Mouse (Mus musculus) stomach, postnatal 0 days (tissue): Measurements from ENCODE around the gene Hprt. TPM values are rescaled to one million over a fixed set of nuclear protein-coding genes. Genes with fewer than 3 reads are reported as not detected.

Experiments
- ATAC-seq: fragments of 200-750 bp; cut with Nextera tagmentation; 2 replicates; pipeline ENCODE4 v1.8.0; 2017; ENCODE audit not compliant: low FRiP score, low TSS enrichment
- DNase-seq: peaks from one replicate; pipeline ENCODE4 v3.0.0-alpha.2; 2016; ENCODE audit warnings: low spot score
- H3K27ac ChIP-seq: fragments of 300-500 bp; sonication (generic); replicated peaks from 2 replicates; pipeline ENCODE4 v1.5.1; 2014; ENCODE audit warnings: mild to moderate bottlenecking, control low read depth
- H3K27me3 ChIP-seq: fragments of 300-500 bp; sonication (generic); 2 replicates; pipeline ENCODE4 v1.6.1; 2014; ENCODE audit warnings: low read length; ENCODE audit not compliant: control insufficient read depth, insufficient read depth
- H3K36me3 ChIP-seq: fragments of 300-500 bp; sonication (generic); 2 replicates; pipeline ENCODE4 v1.6.1; 2014; ENCODE audit warnings: low read length, mixed read lengths; ENCODE audit not compliant: control insufficient read depth, insufficient read depth
- H3K4me1 ChIP-seq: fragments of 300-500 bp; sonication (generic); replicated peaks from 2 replicates; pipeline ENCODE4 v1.6.1; 2014; ENCODE audit warnings: antibody characterized with exemption; ENCODE audit not compliant: control insufficient read depth, insufficient read depth
- H3K4me2 ChIP-seq: fragments of 300-500 bp; sonication (generic); replicated peaks from 2 replicates; pipeline ENCODE4 v1.6.1; 2014; ENCODE audit warnings: low read depth, mild to moderate bottlenecking, control low read depth, moderate library complexity
- H3K4me3 ChIP-seq: fragments of 300-500 bp; sonication (generic); 2 replicates; pipeline ENCODE4 v1.5.1; 2014; ENCODE audit warnings: low read depth, low read length, control low read depth
- H3K9ac ChIP-seq: fragments of 300-500 bp; sonication (generic); 2 replicates; pipeline ENCODE4 v1.6.1; 2014; ENCODE audit warnings: mild to moderate bottlenecking, low read length, control low read depth, mixed read lengths
- H3K9me3 ChIP-seq: fragments of 300-500 bp; sonication (generic); 2 replicates; pipeline ENCODE4 v1.6.1; 2016; ENCODE audit warnings: low read length; ENCODE audit not compliant: control insufficient read depth
- CTCF ChIP-seq: IDR thresholded peaks from 2 replicates; pipeline ENCODE4 v1.5.1; 2016; ENCODE audit warnings: antibody characterized with exemption, low read depth, mild to moderate bottlenecking, moderate library complexity
- EP300 ChIP-seq: optimal IDR thresholded peaks from 2 replicates; pipeline ENCODE3; 2016; ENCODE audit warnings: antibody characterized with exemption
- WGBS: fragments of 180-500 bp; shearing (Covaris S2); extraction: QIAGEN DNeasy Blood & Tissue Kit; methylation state at CpG from one replicate; pipeline ENCODE4 v1.1.7; 2014; 5-methylcytosine and 5-hydroxymethylcytosine counted together
- polyA plus RNA-seq: library from polyadenylated mRNA; unstranded; fragments of >200 nt; fragmentation: Nextera tagmentation; extraction: Ambion mirVana; gene quantifications from 2 replicates; pipeline ENCODE4 v1.2.1, GENCODE M21; 2015

Gene Hprt
- polyA plus RNA-seq = 251 and 254 TPM in 2 replicates

GRCm38 (mm10) chrX:52987905-52988783 lies at the start of gene Hprt:
Hprt (plus strand) TSS chrX:52988137.
- TF ChIP-seq EP300 (no peak), CTCF (0 out of 2 replicates have a peak, but pooled peaks have one; percentile 3)
- Histone ChIP-seq H3K27me3 (no peaks in the 10 kb centered on the region), H3K27ac (peak within 1 kb of the TSS; percentile 97), H3K4me1 (no peaks in the 10 kb centered on the region), H3K4me3 (peak within 1 kb of the TSS; percentile 62), H3K9ac (peak within 1 kb of the TSS; percentile 88), H3K9me3 (no peaks in the 10 kb centered on the region), H3K4me2 (peak within 1 kb of the TSS; percentile 52), H3K36me3 (no peaks in the 10 kb centered on the region)
- ATAC-seq = peak; percentile 96
- 14% methylated on average over 60 of the region's 72 CpGs for WGBS
- peak; percentile 91 for DNase-seq

GRCm38 (mm10) chrX:52945509-52945908 lies 42.4 kb upstream of the Hprt start:
- no peak overlapping the region for H3K9ac ChIP-seq
- no peak overlapping the region for H3K4me3 ChIP-seq
- TF ChIP-seq CTCF (no peak), EP300 (no peak)
- no peak overlapping the region for H3K4me2 ChIP-seq
- H3K4me1 ChIP-seq = no peaks in the 10 kb centered on the region
- H3K36me3 ChIP-seq = no peaks in the 10 kb centered on the region
- no peak for ATAC-seq
- no peak for DNase-seq
- 83% methylated on average over 5 of the region's 5 CpGs for WGBS
- no peak overlapping the region for H3K27ac ChIP-seq
- H3K27me3 ChIP-seq = no peaks in the 10 kb centered on the region
- no peaks in the 10 kb centered on the region for H3K9me3 ChIP-seq

GRCm38 (mm10) chrX:52949713-52950112 lies 38.2 kb upstream of the Hprt start:
- no peak overlapping the region for H3K27ac ChIP-seq
- H3K36me3 ChIP-seq = no peaks in the 10 kb centered on the region
- no peaks in the 10 kb centered on the region for H3K27me3 ChIP-seq
- H3K4me2 ChIP-seq = no peak overlapping the region
- H3K4me1 ChIP-seq = no peaks in the 10 kb centered on the region
- no peak overlapping the region for H3K9ac ChIP-seq
- TF ChIP-seq CTCF (peak; percentile 65), EP300 (no peak)
- no peak for ATAC-seq
- H3K4me3 ChIP-seq = no peak overlapping the region
- WGBS = 57% methylated on average over 2 of the region's 2 CpGs
- DNase-seq = no peak
- no peaks in the 10 kb centered on the region for H3K9me3 ChIP-seq

- H3K27ac ChIP-seq = no peak overlapping the region
- ATAC-seq (no peak), DNase-seq (no peak)
- no peak overlapping the region for H3K9ac ChIP-seq
- H3K4me3 ChIP-seq = no peak overlapping the region
- H3K4me1 ChIP-seq = no peaks in the 10 kb centered on the region
- no peaks in the 10 kb centered on the region for H3K27me3 ChIP-seq
- no peak overlapping the region for H3K4me2 ChIP-seq
- no peaks in the 10 kb centered on the region for H3K36me3 ChIP-seq
- TF ChIP-seq CTCF = no peak
- TF ChIP-seq EP300 = no peak
- WGBS = 77% methylated on average over 4 of the region's 4 CpGs
- H3K9me3 ChIP-seq = no peaks in the 10 kb centered on the region
Observed at GRCm38 (mm10) chrX:52956942-52957341, 31.0 kb upstream of the Hprt start.

- DNase-seq = no peak
- TF ChIP-seq CTCF = no peak
- no peak for TF ChIP-seq EP300
Observed at GRCm38 (mm10) chrX:52961559-52962110, 26.3 kb upstream of the Hprt start.

GRCm38 (mm10) chrX:52965149-52965548 lies 22.8 kb upstream of the Hprt start:
- H3K9me3 ChIP-seq = no peaks in the 10 kb centered on the region
- ATAC-seq = no peak
- no peak overlapping the region for H3K4me3 ChIP-seq
- no peak for TF ChIP-seq EP300
- TF ChIP-seq CTCF = no peak
- H3K9ac ChIP-seq = no peak overlapping the region
- 87% methylated on average over 2 of the region's 2 CpGs for WGBS
- no peaks in the 10 kb centered on the region for H3K27me3 ChIP-seq
- H3K27ac ChIP-seq = no peak overlapping the region
- H3K4me2 ChIP-seq = no peak overlapping the region
- H3K4me1 ChIP-seq = no peaks in the 10 kb centered on the region
- no peaks in the 10 kb centered on the region for H3K36me3 ChIP-seq
- DNase-seq = no peak

More at GRCm38 (mm10) chrX:52961559-52962110, 26.3 kb upstream of the Hprt start:
- H3K27me3 ChIP-seq = no peaks in the 10 kb centered on the region
- no peak for ATAC-seq
- H3K4me1 ChIP-seq = no peaks in the 10 kb centered on the region
- H3K9me3 ChIP-seq = no peaks in the 10 kb centered on the region
- H3K4me2 ChIP-seq = no peak overlapping the region
- no peak overlapping the region for H3K27ac ChIP-seq
- WGBS = 71% methylated on average over 5 of the region's 5 CpGs
- H3K36me3 ChIP-seq = no peaks in the 10 kb centered on the region
- H3K4me3 ChIP-seq = no peak overlapping the region
- H3K9ac ChIP-seq = no peak overlapping the region
